Mouse (Mus musculus) left cerebral cortex, adult 2 months (tissue): Measurements from ENCODE around the gene Yars2. TPM values are rescaled to one million over a fixed set of nuclear protein-coding genes. Genes with fewer than 3 reads are reported as not detected.

Experiments used
- DNase-seq, 2 experiments: peaks; one replicate each; pipeline ENCODE4 v3.0.0; 2021 to 2022; ENCODE audit warnings: low spot score in 2 of 2, mixed read lengths in 1 of 2; ENCODE audit errors: extremely low spot score in 1 of 2
- H3K27ac ChIP-seq: fragments of 200-600 bp; 2 replicates; pipeline ENCODE4 v1.8.1; 2022
- H3K4me3 ChIP-seq: fragments of 200-600 bp; 2 replicates; pipeline ENCODE4 v1.8.1; 2022
- CTCF ChIP-seq: fragments of 200-600 bp; IDR thresholded peaks from 2 replicates; pipeline ENCODE4 v1.8.1; 2022; ENCODE audit warnings: antibody characterized with exemption, mild to moderate bottlenecking, moderate library complexity
- intact Hi-C: fragments of 180-260 bp; cut with DNase I; formaldehyde crosslinking; loops from one replicate; pipeline ENCODE4 v1.15.1; 2025
- long read RNA-seq, 2 experiments: library from polyadenylated mRNA; stranded (forward); transcript quantifications; one replicate each; pipeline ENCODE4 v2.0.0; 2021; ENCODE audit warnings: borderline mapping rate in 2 of 2
- total RNA-seq, 2 experiments: library from RNA; stranded (reverse); gene quantifications; 2 replicates each; pipeline ENCODE4 v1.2.3; 2021

Gene Yars2
- 10 to 100 TPM; 24.1 to 28.3 TPM for total RNA-seq
- long read RNA-seq, experiment 1, transcript Yars2-201 (5 exons, 1,574 nt), result major isoform, 16 of 24 reads
- long read RNA-seq, experiment 1, partial matches to known transcripts, result 0 of 24 reads
- long read RNA-seq, experiment 1, other reads (novel, unspliced or antisense), result 4 of 24 reads
- long read RNA-seq, experiment 2, transcript Yars2-201 (5 exons, 1,574 nt), result major isoform, 21 of 25 reads
- long read RNA-seq, experiment 2, partial matches to known transcripts, result 0 of 25 reads
- long read RNA-seq, experiment 2, other reads (novel, unspliced or antisense), result 1 of 25 reads

- peak; percentile 43 for TF ChIP-seq CTCF
- Histone ChIP-seq H3K27ac (peak within 1 kb of the TSS; percentile 95), H3K4me3 (peak within 1 kb of the TSS; percentile 96)
- intact Hi-C loops, result loop anchor here (1.0 to 5.0 kb wide), 5 partner anchors 55 to 570 kb away; partner anchors contain the start of genes Dnm1l, Mzt2, Top3b and Vpreb1
- DNase-seq, result peak; percentile 95 to 96
Measured at GRCm38 (mm10) chr16:16302369-16303137, at the start of gene Yars2. TSS of gene Yars2 (plus strand) at chr16:16302965.

GRCm38 (mm10) chr16:16253326-16254074 is 49.3 kb upstream of the Yars2 start:
- DNase-seq, result no peak
- H3K27ac ChIP-seq, result no peak overlapping the region
- H3K4me3 ChIP-seq, result no peak overlapping the region
- no peak for TF ChIP-seq CTCF
- intact Hi-C loops, result no loop called here

GRCm38 (mm10) chr16:16255217-16255616 is 47.5 kb upstream of the Yars2 start:
- no peak overlapping the region for H3K4me3 ChIP-seq
- TF ChIP-seq CTCF, result no peak
- no peak for DNase-seq
- intact Hi-C loops, result no loop called here
- no peak overlapping the region for H3K27ac ChIP-seq

- Histone ChIP-seq H3K27ac (no peak overlapping the region), H3K4me3 (no peak overlapping the region)
- TF ChIP-seq CTCF, result no peak
- no peak for DNase-seq
- intact Hi-C loops, result no loop called here
Measured at GRCm38 (mm10) chr16:16255874-16256273, 46.9 kb upstream of the Yars2 start.

- H3K4me3 ChIP-seq, result no peak overlapping the region
- intact Hi-C loops, result no loop called here
- no peak for DNase-seq
- no peak overlapping the region for H3K27ac ChIP-seq
- no peak for TF ChIP-seq CTCF
Measured at GRCm38 (mm10) chr16:16256672-16257071, 46.1 kb upstream of the Yars2 start.

- Histone ChIP-seq H3K27ac (no peak overlapping the region), H3K4me3 (no peak overlapping the region)
- no peak for DNase-seq
- intact Hi-C loops, result no loop called here
- TF ChIP-seq CTCF, result no peak
Measured at GRCm38 (mm10) chr16:16260882-16261281, 41.9 kb upstream of the Yars2 start.

- TF ChIP-seq CTCF, result no peak
- no peak overlapping the region for H3K27ac ChIP-seq
- DNase-seq, result no peak
- intact Hi-C loops, result no loop called here
- no peak overlapping the region for H3K4me3 ChIP-seq
Measured at GRCm38 (mm10) chr16:16261481-16261880, 41.3 kb upstream of the Yars2 start.

GRCm38 (mm10) chr16:16262436-16262835 is 40.3 kb upstream of the Yars2 start:
- TF ChIP-seq CTCF, result no peak
- H3K27ac ChIP-seq, result no peak overlapping the region
- no peak for DNase-seq
- intact Hi-C loops, result no loop called here
- no peak overlapping the region for H3K4me3 ChIP-seq

GRCm38 (mm10) chr16:16272978-16273377 is 29.8 kb upstream of the Yars2 start:
- intact Hi-C loops, result no loop called here
- TF ChIP-seq CTCF, result no peak
- DNase-seq, result no peak
- Histone ChIP-seq H3K27ac (no peak overlapping the region), H3K4me3 (no peak overlapping the region)

GRCm38 (mm10) chr16:16273752-16274151 is 29.0 kb upstream of the Yars2 start:
- TF ChIP-seq CTCF, result no peak
- intact Hi-C loops, result no loop called here
- no peak for DNase-seq
- Histone ChIP-seq H3K4me3 (no peak overlapping the region), H3K27ac (no peak overlapping the region)

GRCm38 (mm10) chr16:16303138-16303827 is 518 bp downstream of the Yars2 start:
- TF ChIP-seq CTCF, result no peak
- peak; percentile 44 to 52 for DNase-seq
- intact Hi-C loops, result loop anchor here (2.0 to 5.0 kb wide), 4 partner anchors 54 to 569 kb away; partner anchors contain the start of genes Dnm1l, Mzt2, Top3b and Vpreb1
- Histone ChIP-seq H3K4me3 (peak overlapping the region; percentile 96), H3K27ac (peak overlapping the region; percentile 95)
